Mouse (Mus musculus) liver, embryonic 12.5 days (tissue): Measurements from ENCODE around the gene Prune2. TPM values are rescaled to one million over a fixed set of nuclear protein-coding genes. Genes with fewer than 3 reads are reported as not detected.

ENCODE experiments used
- ATAC-seq: fragments of 200-750 bp; cut with Nextera tagmentation; 2 replicates; pipeline ENCODE4 v1.8.0; 2017; ENCODE audit warnings: moderate number of reproducible peaks, mild to moderate bottlenecking, moderate library complexity
- H3K27ac ChIP-seq: fragments of 300-500 bp; sonication (generic); 2 replicates; pipeline ENCODE4 v1.5.1; 2016; ENCODE audit warnings: mild to moderate bottlenecking
- H3K27me3 ChIP-seq: fragments of 300-500 bp; sonication (generic); replicated peaks from 2 replicates; pipeline ENCODE4 v1.6.1; 2016; ENCODE audit warnings: mild to moderate bottlenecking, moderate library complexity
- H3K36me3 ChIP-seq: fragments of 300-500 bp; sonication (generic); 2 replicates; pipeline ENCODE4 v1.6.1; 2016; ENCODE audit warnings: mild to moderate bottlenecking, moderate library complexity
- H3K4me1 ChIP-seq: fragments of 300-500 bp; sonication (generic); 2 replicates; pipeline ENCODE4 v1.6.1; 2016
- H3K4me2 ChIP-seq: fragments of 300-500 bp; sonication (generic); 2 replicates; pipeline ENCODE4 v1.6.1; 2016; ENCODE audit warnings: mild to moderate bottlenecking, moderate library complexity
- H3K4me3 ChIP-seq: fragments of 300-500 bp; sonication (generic); 2 replicates; pipeline ENCODE4 v1.5.1; 2016; ENCODE audit warnings: mild to moderate bottlenecking, moderate library complexity
- H3K9ac ChIP-seq: fragments of 300-500 bp; sonication (generic); 2 replicates; pipeline ENCODE4 v1.6.1; 2016; ENCODE audit warnings: mild to moderate bottlenecking, moderate library complexity
- H3K9me3 ChIP-seq: fragments of 300-500 bp; sonication (generic); replicated peaks from 2 replicates; pipeline ENCODE4 v1.6.1; 2016; ENCODE audit warnings: mild to moderate bottlenecking, moderate library complexity
- WGBS: fragments of 180-500 bp; shearing (Covaris S2); methylation state at CpG from one replicate; pipeline ENCODE4 v1.1.7; 2016; ENCODE audit not compliant: insufficient replicate concordance; 5-methylcytosine and 5-hydroxymethylcytosine counted together
- polyA plus RNA-seq: library from polyadenylated mRNA; unstranded; fragments of >200 nt; fragmentation: Nextera tagmentation; extraction: Ambion mirVana; gene quantifications from 2 replicates; pipeline ENCODE4 v1.2.1, GENCODE M21; 2016

Gene Prune2
- polyA plus RNA-seq, 1 experiment from 2014 or later, result 0.95 TPM

DNA sequence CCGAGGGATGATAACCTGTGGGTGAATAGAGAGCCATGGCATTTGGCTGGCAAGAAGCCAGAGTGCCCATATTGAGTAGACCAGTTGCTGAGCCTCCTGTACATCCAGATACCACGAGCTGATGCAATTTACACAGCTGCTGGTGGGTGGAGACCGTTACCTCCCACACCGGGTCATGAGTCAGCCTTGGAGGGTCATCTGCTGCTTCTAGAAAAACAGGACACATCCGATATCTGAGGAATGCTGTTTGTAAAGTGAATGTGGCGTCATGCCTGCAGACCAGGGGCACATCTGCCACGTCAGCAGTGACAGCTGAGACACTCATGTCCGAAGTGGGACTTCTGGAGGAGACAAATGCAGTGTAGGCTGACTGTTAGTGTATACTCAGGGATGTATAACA lies 3.6 kb downstream of the Prune2 start:
- Histone ChIP-seq H3K9me3 (no peaks in the 10 kb centered on the region), H3K4me1 (peaks cover 15% of the 10 kb centered on the region), H3K4me3 (no peak overlapping the region), H3K27me3 (peaks cover 34% of the 10 kb centered on the region), H3K27ac (no peak overlapping the region), H3K4me2 (no peak overlapping the region), H3K36me3 (no peaks in the 10 kb centered on the region), H3K9ac (no peak overlapping the region)
- no peak; the same call in 1 of the 2 replicates for ATAC-seq
- WGBS, result 44% methylated on average over 8 of the region's 8 CpGs

DNA sequence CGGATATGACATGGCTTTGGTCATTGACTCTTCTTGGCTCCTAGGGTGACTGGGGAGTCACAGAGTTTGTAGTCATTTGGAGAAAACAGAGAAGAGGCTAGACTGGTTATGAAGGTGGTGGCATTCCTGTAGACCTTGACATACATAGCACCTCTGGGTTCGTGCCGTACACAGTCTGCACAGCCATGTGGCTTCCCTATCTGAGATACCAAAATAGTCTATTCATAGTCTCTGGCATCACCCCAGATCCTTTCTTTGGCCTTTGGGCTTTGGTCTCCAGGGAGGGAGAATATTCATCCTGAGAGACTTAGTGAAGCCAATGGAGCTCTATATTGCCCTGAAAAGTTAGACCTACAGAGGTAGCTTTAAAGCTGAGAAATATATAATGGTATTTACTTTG lies 5.1 kb downstream of the Prune2 start:
- peaks cover 19% of the 10 kb centered on the region for H3K27me3 ChIP-seq
- no peak for ATAC-seq
- no peaks in the 10 kb centered on the region for H3K9me3 ChIP-seq
- WGBS, result 84% methylated on average over 3 of the region's 3 CpGs
- H3K4me2 ChIP-seq, result no peak overlapping the region
- H3K9ac ChIP-seq, result no peak overlapping the region
- H3K4me3 ChIP-seq, result no peak overlapping the region
- peaks cover 8% of the 10 kb centered on the region for H3K4me1 ChIP-seq
- H3K36me3 ChIP-seq, result no peaks in the 10 kb centered on the region
- H3K27ac ChIP-seq, result no peak overlapping the region

DNA sequence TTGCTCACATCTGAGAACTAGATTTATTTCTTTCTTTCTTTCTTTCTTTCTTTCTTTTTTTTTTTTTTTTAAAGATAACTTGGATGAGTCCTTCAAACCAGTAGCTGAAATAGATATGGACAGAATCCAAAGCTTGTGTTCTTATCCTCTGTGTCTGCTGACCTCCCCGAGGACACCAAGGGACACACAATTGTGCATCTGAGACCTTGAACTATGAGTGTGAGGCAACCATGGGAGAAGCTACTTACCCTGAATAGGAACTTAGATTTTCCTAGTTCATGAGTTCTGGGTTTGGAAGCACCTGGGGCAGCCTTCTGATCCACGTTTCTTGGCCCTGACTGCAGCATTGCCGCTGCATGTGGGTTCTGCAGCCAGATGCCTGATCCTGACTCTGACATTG lies 7.3 kb downstream of the Prune2 start:
- H3K4me3 ChIP-seq, result no peak overlapping the region
- WGBS, result 67% methylated on average over 3 of the region's 3 CpGs
- H3K4me1 ChIP-seq, result no peaks in the 10 kb centered on the region
- H3K27ac ChIP-seq, result no peak overlapping the region
- H3K4me2 ChIP-seq, result no peak overlapping the region
- H3K36me3 ChIP-seq, result no peaks in the 10 kb centered on the region
- peaks cover 4% of the 10 kb centered on the region; the same call in 1 of the 2 replicates for H3K27me3 ChIP-seq
- no peak for ATAC-seq
- no peak overlapping the region for H3K9ac ChIP-seq
- H3K9me3 ChIP-seq, result no peaks in the 10 kb centered on the region

DNA sequence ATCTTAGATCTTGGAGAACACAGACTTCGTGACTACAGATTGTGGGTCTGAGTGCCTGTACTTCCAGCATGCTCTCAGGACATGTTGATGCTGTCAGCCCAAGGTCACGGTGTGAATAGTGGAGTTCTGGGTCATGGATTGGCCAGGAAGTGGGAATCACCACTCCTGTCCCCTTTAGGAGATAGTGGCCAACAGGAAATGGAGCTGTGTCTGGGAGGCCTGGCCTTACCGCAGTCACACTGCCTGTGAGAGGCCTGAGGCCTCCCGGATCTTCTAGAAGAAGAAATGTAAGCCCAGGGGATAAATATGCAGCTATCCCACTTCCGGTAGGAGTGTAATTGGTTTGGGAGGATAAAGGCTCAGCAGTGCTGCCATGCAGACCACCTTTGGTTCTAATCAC lies 12.8 kb downstream of the Prune2 start:
- WGBS, result 42% methylated on average over 5 of the region's 5 CpGs
- Histone ChIP-seq H3K27me3 (no peaks in the 10 kb centered on the region), H3K9ac (no peak overlapping the region), H3K4me1 (no peaks in the 10 kb centered on the region), H3K9me3 (no peaks in the 10 kb centered on the region), H3K27ac (no peak overlapping the region), H3K4me2 (no peak overlapping the region), H3K4me3 (no peak overlapping the region), H3K36me3 (no peaks in the 10 kb centered on the region)
- no peak for ATAC-seq

DNA sequence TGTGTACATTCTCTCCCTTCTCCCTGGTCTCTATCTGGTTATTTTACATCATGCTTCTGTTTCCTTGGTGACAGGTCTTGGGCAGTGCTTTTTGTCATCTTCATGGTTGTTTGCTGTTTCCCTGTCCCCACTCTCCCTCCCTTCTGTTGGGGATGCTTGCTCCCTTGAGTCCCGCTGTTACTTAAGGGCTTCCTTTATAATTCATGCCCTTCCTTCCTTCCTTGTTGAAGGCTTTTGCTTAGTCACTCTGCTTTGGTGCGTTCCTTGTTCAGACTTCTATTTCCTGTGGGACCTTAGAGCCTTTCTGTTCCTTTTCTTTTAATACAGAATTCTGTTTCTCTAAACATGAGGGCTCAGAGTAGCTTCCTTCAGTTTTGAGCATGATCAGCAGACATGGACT lies 14.7 kb downstream of the Prune2 start:
- Histone ChIP-seq H3K4me3 (no peak overlapping the region), H3K4me2 (no peak overlapping the region), H3K9me3 (no peaks in the 10 kb centered on the region), H3K9ac (no peak overlapping the region), H3K27me3 (no peaks in the 10 kb centered on the region), H3K27ac (no peak overlapping the region), H3K4me1 (no peaks in the 10 kb centered on the region), H3K36me3 (no peaks in the 10 kb centered on the region)
- no peak for ATAC-seq
- WGBS, result 17% methylated on average over 2 of the region's 2 CpGs

DNA sequence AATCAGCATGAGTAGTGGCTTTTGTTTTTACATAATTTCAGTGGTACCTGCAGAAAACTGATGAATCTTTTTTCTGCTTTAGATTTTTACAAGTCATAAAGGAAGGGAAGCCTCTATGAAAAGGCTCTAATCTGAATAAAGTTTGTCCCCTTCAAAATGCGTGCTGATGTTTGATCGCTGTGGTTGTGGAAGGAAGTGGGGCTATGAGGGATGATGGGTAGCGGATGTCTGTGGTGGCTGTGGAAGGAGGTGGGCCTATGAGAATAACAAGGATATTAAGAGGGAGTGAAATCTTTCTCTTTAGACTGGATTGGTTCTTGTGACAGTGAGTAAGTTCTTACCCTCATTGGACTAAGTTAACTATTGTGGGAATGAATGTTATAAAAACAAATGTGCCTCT lies 23.0 kb downstream of the Prune2 start:
- H3K27me3 ChIP-seq, result no peaks in the 10 kb centered on the region
- H3K9ac ChIP-seq, result no peak overlapping the region
- H3K4me3 ChIP-seq, result no peak overlapping the region
- H3K27ac ChIP-seq, result no peak overlapping the region
- WGBS, result 47% methylated on average over 3 of the region's 3 CpGs
- H3K4me2 ChIP-seq, result no peak overlapping the region
- H3K4me1 ChIP-seq, result peaks cover 14% of the 10 kb centered on the region
- H3K9me3 ChIP-seq, result no peaks in the 10 kb centered on the region
- H3K36me3 ChIP-seq, result no peaks in the 10 kb centered on the region
- ATAC-seq, result no peak

DNA sequence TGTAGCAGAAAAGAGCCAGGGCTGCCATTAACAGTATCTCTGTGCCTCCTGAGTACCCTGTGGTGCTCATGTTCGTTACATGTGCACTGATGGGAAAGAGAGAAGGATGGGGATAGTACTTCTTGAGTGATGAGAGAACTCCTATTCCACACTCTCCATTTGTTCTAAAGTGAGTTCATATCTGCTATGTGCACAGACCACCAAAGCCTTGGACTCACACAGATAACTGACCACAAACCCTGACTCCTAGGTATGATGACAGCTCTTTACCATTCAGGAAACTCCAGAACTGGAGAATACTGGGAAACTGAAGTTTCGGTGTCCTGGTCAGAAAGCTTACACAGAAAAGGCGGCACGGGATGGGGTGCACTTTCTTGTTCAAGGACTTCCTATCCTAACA lies 25.8 kb downstream of the Prune2 start:
- Histone ChIP-seq H3K4me3 (no peak overlapping the region), H3K9ac (no peak overlapping the region), H3K9me3 (no peaks in the 10 kb centered on the region), H3K4me2 (no peak overlapping the region), H3K4me1 (peaks cover 18% of the 10 kb centered on the region), H3K36me3 (no peaks in the 10 kb centered on the region), H3K27me3 (no peaks in the 10 kb centered on the region), H3K27ac (no peak overlapping the region)
- 26% methylated on average over 4 of the region's 4 CpGs for WGBS
- no peak for ATAC-seq

DNA sequence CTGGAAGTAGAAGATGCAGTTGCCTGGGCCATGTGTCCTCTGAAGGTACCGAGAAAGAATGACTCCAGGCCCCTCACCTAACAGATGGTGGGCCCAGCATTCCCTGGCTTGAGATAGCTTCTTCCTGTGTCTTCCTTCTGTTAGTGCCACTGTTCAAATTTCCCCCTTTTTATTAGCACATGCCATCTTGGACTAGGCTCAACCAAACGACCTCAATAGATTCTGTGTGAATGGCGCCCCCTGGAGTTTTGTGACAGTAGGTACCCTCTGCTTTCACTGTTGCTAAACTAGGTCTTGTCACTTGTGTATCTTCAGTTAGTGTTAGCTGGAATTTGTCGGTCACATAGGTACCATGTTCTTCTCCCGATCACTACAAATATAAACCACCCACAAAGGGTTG lies 29.0 kb downstream of the Prune2 start:
- WGBS, result 42% methylated on average over 5 of the region's 5 CpGs
- H3K27ac ChIP-seq, result no peak overlapping the region
- H3K9me3 ChIP-seq, result no peaks in the 10 kb centered on the region
- no peaks in the 10 kb centered on the region for H3K36me3 ChIP-seq
- no peak overlapping the region for H3K4me2 ChIP-seq
- H3K4me1 ChIP-seq, result peaks cover 18% of the 10 kb centered on the region
- ATAC-seq, result no peak
- no peak overlapping the region for H3K4me3 ChIP-seq
- no peak overlapping the region for H3K9ac ChIP-seq
- H3K27me3 ChIP-seq, result no peaks in the 10 kb centered on the region

DNA sequence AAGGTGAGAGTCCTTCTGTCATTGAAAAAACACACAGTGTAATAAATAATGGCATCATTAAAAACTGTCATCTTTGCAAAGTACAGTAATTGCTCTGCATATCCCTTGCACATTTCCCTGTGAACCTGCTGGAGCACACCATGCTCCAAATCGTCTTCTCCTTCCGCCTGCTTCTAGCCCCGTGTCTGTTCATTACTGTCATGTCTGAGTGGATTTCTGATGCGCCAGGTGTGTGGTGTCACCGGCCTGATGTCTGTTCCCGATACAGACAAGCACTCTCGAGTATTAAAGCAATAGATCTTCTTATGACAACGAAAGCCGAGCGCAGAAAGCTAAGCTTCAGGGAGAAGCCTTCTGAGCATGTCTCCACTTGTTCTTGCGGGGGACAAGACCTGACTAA lies 32.1 kb downstream of the Prune2 start:
- peaks cover 23% of the 10 kb centered on the region for H3K4me1 ChIP-seq
- no peak overlapping the region for H3K27ac ChIP-seq
- no peak for ATAC-seq
- no peaks in the 10 kb centered on the region for H3K36me3 ChIP-seq
- 76% methylated on average over 11 of the region's 11 CpGs for WGBS
- H3K27me3 ChIP-seq, result no peaks in the 10 kb centered on the region
- H3K9ac ChIP-seq, result no peak overlapping the region
- no peak overlapping the region for H3K4me2 ChIP-seq
- H3K9me3 ChIP-seq, result no peaks in the 10 kb centered on the region
- no peak overlapping the region for H3K4me3 ChIP-seq

DNA sequence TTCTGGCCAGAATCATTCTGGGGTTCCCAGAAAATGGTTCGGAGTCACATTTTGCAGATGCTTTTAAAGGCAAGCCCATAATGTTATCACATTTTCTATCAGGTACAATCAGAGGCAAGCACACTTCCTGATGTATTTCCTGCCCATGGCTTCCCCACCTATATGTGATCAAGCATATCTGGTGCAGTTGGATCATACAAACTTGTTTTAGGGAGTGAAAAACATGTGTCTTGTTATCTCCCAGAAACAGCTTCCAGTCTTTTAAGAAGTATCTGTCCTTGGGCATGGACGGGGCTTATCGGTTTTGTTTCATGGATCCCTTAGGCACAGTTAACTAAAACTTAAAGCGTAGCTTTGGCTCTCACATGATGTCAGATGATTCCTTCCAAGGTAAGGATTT lies 36.2 kb downstream of the Prune2 start:
- H3K4me3 ChIP-seq, result no peak overlapping the region
- H3K4me1 ChIP-seq, result peaks cover 27% of the 10 kb centered on the region
- peak; percentile 93 for ATAC-seq
- WGBS, result 15% methylated on average over 4 of the region's 4 CpGs
- H3K9me3 ChIP-seq, result no peaks in the 10 kb centered on the region
- no peaks in the 10 kb centered on the region for H3K36me3 ChIP-seq
- peak overlapping the region; percentile 68 for H3K27ac ChIP-seq
- H3K9ac ChIP-seq, result no peak overlapping the region
- H3K27me3 ChIP-seq, result no peaks in the 10 kb centered on the region
- peak overlapping the region; percentile 33 for H3K4me2 ChIP-seq

DNA sequence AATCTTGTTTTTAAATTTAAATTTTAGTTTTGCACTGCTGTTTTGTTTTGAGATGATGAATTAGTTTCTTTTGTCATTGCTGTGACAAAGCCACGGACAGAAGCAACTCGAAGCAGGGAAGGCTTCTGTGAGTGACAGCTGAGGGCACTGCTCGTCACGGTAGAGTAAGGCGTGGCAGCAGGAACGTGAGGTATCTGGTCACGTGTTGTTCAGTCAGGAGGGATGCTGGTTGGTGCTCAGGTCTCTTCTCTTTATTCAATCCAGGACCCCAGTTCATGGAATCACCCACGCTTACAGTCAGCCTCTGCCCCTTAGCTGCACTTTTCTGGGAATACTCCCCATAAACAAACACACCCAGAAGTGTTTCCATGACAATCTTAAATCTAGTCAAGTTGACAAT lies 38.3 kb downstream of the Prune2 start:
- no peak overlapping the region for H3K27ac ChIP-seq
- H3K36me3 ChIP-seq, result no peaks in the 10 kb centered on the region
- H3K4me3 ChIP-seq, result no peak overlapping the region
- H3K9me3 ChIP-seq, result no peaks in the 10 kb centered on the region
- no peak overlapping the region for H3K9ac ChIP-seq
- no peak for ATAC-seq
- no peak overlapping the region for H3K4me2 ChIP-seq
- WGBS, result 42% methylated on average over 8 of the region's 8 CpGs
- H3K4me1 ChIP-seq, result peaks cover 35% of the 10 kb centered on the region
- no peaks in the 10 kb centered on the region for H3K27me3 ChIP-seq

DNA sequence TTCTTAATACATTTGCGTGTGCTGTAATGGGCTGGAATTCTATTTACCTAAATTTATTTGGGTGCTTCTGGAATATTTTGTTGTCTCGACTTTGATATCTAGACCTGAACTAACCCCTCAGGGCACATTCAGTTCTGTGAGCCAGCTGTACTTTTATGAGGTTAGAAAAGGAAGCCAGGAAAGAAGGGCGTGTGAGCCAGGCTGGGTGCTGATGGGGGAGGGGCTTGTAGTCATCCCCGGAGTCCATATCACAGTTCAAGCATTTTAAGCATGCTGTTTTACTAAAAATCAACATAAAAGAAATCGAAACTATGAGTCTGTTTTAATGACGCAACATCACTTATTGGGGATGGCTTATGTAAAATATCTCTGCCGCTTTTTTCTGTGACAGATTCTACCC lies 42.0 kb downstream of the Prune2 start:
- H3K36me3 ChIP-seq, result no peaks in the 10 kb centered on the region
- no peak for ATAC-seq
- no peaks in the 10 kb centered on the region for H3K27me3 ChIP-seq
- H3K9me3 ChIP-seq, result no peaks in the 10 kb centered on the region
- H3K4me3 ChIP-seq, result no peak overlapping the region
- 59% methylated on average over 7 of the region's 7 CpGs for WGBS
- H3K27ac ChIP-seq, result no peak overlapping the region
- H3K9ac ChIP-seq, result no peak overlapping the region
- no peak overlapping the region for H3K4me2 ChIP-seq
- peaks cover 17% of the 10 kb centered on the region for H3K4me1 ChIP-seq

DNA sequence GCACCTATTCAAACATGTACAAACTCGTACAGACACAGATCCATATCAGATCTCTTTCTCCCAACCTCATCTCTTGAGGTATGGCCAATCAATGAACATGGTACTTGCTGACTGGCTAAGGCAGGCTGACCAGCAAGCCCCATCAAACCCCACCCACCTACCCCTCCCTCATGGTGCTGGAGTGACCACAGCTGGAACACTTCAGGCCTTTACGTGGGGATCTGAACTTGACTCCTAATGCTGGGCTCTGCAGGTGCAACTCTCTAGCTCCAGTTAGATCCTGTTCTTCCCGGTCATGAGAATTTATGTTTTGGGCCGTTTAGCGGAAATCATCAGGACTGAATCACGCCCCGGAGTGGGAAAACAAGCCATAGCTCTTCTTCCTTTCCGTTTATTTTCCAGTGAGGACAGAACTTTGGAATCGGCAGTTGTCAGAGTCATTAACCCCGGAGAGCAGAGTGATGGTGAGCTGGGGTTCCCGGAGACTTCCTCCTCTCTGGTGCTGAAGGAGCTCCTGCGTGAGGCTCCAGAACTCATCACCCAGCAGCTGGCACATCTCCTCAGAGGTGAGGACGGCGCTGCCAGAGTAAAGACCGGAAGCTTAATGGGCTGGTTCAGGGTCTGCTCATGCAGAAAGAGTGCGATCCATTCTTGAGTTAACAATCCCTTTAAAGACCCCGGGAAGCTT lies 50.4 kb downstream of the Prune2 start:
- Histone ChIP-seq H3K4me2 (no peak overlapping the region), H3K4me3 (no peak overlapping the region), H3K27me3 (no peaks in the 10 kb centered on the region), H3K9ac (no peak overlapping the region), H3K4me1 (peaks cover 14% of the 10 kb centered on the region), H3K9me3 (no peaks in the 10 kb centered on the region), H3K36me3 (no peaks in the 10 kb centered on the region), H3K27ac (no peak overlapping the region)
- ATAC-seq, result no peak
- WGBS, result 74% methylated on average over 17 of the region's 17 CpGs
